Mouse (Mus musculus): ENCODE measurements at regions not wholly inside any gene's neighbourhood (a gene's known extent, or its start where the extent isn't known, plus 50 kb on each side); places are given as distances from the start of the nearest gene placed in this dataset.

GRCm38 (mm10) chr6:31617341-31617740 lies 53.6 kb upstream of the Podxl start:
- TF ChIP-seq POLR2A (IDR thresholded peaks at IDR 0.05; ENCODE audit: control insufficient read depth, extremely low read depth, insufficient read depth, low read length, poor library complexity) (no peak), CTCF (IDR thresholded peaks at IDR 0.05; ENCODE audit: borderline replicate concordance, control insufficient read depth, extremely low read depth, insufficient read depth, low read length, poor library complexity) (no peak)
